Mouse (Mus musculus) CH12.LX (cell line): ENCODE measurements around the gene Arpc5. TPM values are rescaled to one million over a fixed set of nuclear protein-coding genes. Genes with fewer than 3 reads are reported as not detected.

Experiments
- DNase-seq: peaks from one replicate; pipeline ENCODE4 v3.0.0-alpha.2; 2013; ENCODE audit errors: extremely low read depth
- H3K27ac ChIP-seq: 2 replicates; pipeline ENCODE4 v1.5.1; 2012; ENCODE audit warnings: low read depth, mild to moderate bottlenecking, control low read depth, moderate library complexity; ENCODE audit not compliant: insufficient read depth
- H3K27me3 ChIP-seq: replicated peaks from 2 replicates; pipeline ENCODE3; 2012; ENCODE audit warnings: inconsistent platforms
- H3K36me3 ChIP-seq, 2 experiments: replicated peaks in 1 of 2; 2 replicates each; pipeline versions ENCODE3 to v1.6.1; 2012; ENCODE audit warnings: inconsistent platforms in 1 of 2, low read length in 1 of 2, mild to moderate bottlenecking in 1 of 2, mixed read lengths in 1 of 2, moderate library complexity in 1 of 2; ENCODE audit not compliant: control insufficient read depth in 1 of 2, insufficient read depth in 1 of 2
- H3K4me1 ChIP-seq, 2 experiments: 2 replicates each; pipeline ENCODE4 v1.6.1; 2012; ENCODE audit warnings: inconsistent platforms in 1 of 2, moderate library complexity in 1 of 2; ENCODE audit not compliant: insufficient read depth in 2 of 2, control insufficient read depth in 1 of 2
- H3K4me2 ChIP-seq: 2 replicates; pipeline ENCODE4 v1.6.1; 2012; ENCODE audit warnings: low read depth, mild to moderate bottlenecking, control low read depth; ENCODE audit not compliant: poor library complexity, insufficient read depth, severe bottlenecking
- H3K4me3 ChIP-seq, 3 experiments: fragments of 150-350 bp in 1 of 3; sonication (generic) in 1 of 3; replicated peaks in 1 of 3; 2 replicates each; pipeline versions ENCODE3 to v1.5.1; 2011 to 2012; ENCODE audit warnings: low read depth in 2 of 3, low read length in 2 of 3, mild to moderate bottlenecking in 2 of 3, moderate library complexity in 2 of 3, control low read depth in 1 of 3, improper control_type of control experiment in 1 of 3, inconsistent platforms in 1 of 3, mixed read lengths in 1 of 3; ENCODE audit not compliant: poor library complexity in 1 of 3
- H3K79me2 ChIP-seq: replicated peaks from 2 replicates; pipeline ENCODE4 v1.6.1; 2012; ENCODE audit warnings: mild to moderate bottlenecking, moderate library complexity; ENCODE audit not compliant: control insufficient read depth, poor library complexity, insufficient read depth, severe bottlenecking; ENCODE audit errors: extremely low read depth
- H3K9ac ChIP-seq: 2 replicates; pipeline ENCODE4 v1.6.1; 2012; ENCODE audit warnings: low read depth, mild to moderate bottlenecking, control low read depth, moderate library complexity; ENCODE audit not compliant: insufficient read depth
- H3K9me3 ChIP-seq: replicated peaks from 2 replicates; pipeline ENCODE3; 2012; ENCODE audit warnings: low read length, inconsistent platforms, mixed read lengths
- CTCF ChIP-seq, 2 experiments: IDR thresholded peaks in 1 of 2; conservative IDR thresholded peaks in 1 of 2; 2 replicates each; pipeline ENCODE4 v1.5.1; 2011 to 2012; ENCODE audit warnings: low read depth in 2 of 2, low read length in 2 of 2, improper control_type of control experiment in 1 of 2, inconsistent platforms in 1 of 2, mild to moderate bottlenecking in 1 of 2, moderate library complexity in 1 of 2
- HCFC1 ChIP-seq: IDR thresholded peaks from 2 replicates; pipeline ENCODE4 v1.6.1; 2012; ENCODE audit warnings: low read depth, mild to moderate bottlenecking, inconsistent platforms, low read length, improper control_type of control experiment
- MEF2A ChIP-seq: IDR thresholded peaks from 2 replicates; pipeline ENCODE4 v1.6.1; 2014; ENCODE audit warnings: low read depth, mild to moderate bottlenecking, inconsistent platforms, low read length, improper control_type of control experiment, borderline replicate concordance
- MXI1 ChIP-seq: IDR thresholded peaks from 2 replicates; pipeline ENCODE4 v1.6.1; 2011; ENCODE audit warnings: mild to moderate bottlenecking, low read depth, low read length, improper control_type of control experiment
- NRF1 ChIP-seq: IDR thresholded peaks from 2 replicates; pipeline ENCODE4 v1.6.1; 2014; ENCODE audit warnings: low read depth, mild to moderate bottlenecking, inconsistent platforms, low read length, improper control_type of control experiment, moderate library complexity
- POLR2A ChIP-seq: IDR thresholded peaks from 2 replicates; pipeline ENCODE4 v1.6.1; 2011; ENCODE audit warnings: low read depth, mild to moderate bottlenecking, improper control_type of control experiment, low read length
- RAD21 ChIP-seq: IDR thresholded peaks from 2 replicates; pipeline ENCODE4 v1.6.1; 2011; ENCODE audit warnings: low read depth, mild to moderate bottlenecking, low read length, improper control_type of control experiment, moderate library complexity
- SIN3A ChIP-seq: IDR thresholded peaks from 2 replicates; pipeline ENCODE4 v1.6.1; 2012; ENCODE audit warnings: low read length, improper control_type of control experiment, inconsistent platforms
- SMC3 ChIP-seq: IDR thresholded peaks from 2 replicates; pipeline ENCODE4 v1.6.1; 2011; ENCODE audit warnings: low read depth, low read length, improper control_type of control experiment
- USF1 ChIP-seq: IDR thresholded peaks from 2 replicates; pipeline ENCODE4 v1.6.1; 2014; ENCODE audit warnings: low read depth, mild to moderate bottlenecking, inconsistent platforms, low read length, improper control_type of control experiment
- ZC3H11A ChIP-seq: IDR thresholded peaks from 2 replicates; pipeline ENCODE4 v1.6.1; 2012; ENCODE audit warnings: low read depth, mild to moderate bottlenecking, inconsistent platforms, low read length, improper control_type of control experiment
- ZNF384 ChIP-seq: IDR thresholded peaks from 2 replicates; pipeline ENCODE4 v1.6.1; 2012; ENCODE audit warnings: low read depth, low read length, improper control_type of control experiment, inconsistent platforms
- dilution Hi-C: fragments of 300-500 bp; cut with MboI; formaldehyde crosslinking; loops from 2 replicates; pipeline ENCODE4 v1.14.3; 2020; ENCODE audit warnings: low sequenced_read_pairs; ENCODE audit not compliant: extremely low pct_unique_long_range_greater_than_20kb, extremely low pct_ligation_motif_present
- in situ Hi-C: fragments of 300-500 bp; cut with MboI; formaldehyde crosslinking; loops from 3 replicates; pipeline ENCODE4 v1.14.3; 2019; ENCODE audit warnings: low sequenced_read_pairs, low pct_ligation_motif_present, low pct_unique_long_range_greater_than_20kb, mixed read lengths
- polyA plus RNA-seq: library from polyadenylated mRNA; unstranded; fragments of >175 nt; gene quantifications from 2 replicates; pipeline ENCODE4 v1.2.1, GENCODE M21; 2012; ENCODE audit warnings: low read depth; ENCODE audit not compliant: insufficient read length
- total RNA-seq, 2 experiments: library from RNA; depleted of rRNA; stranded (reverse); fragments of 300-350 nt in 1 of 2; fragments of >200 nt in 1 of 2; gene quantifications; 2 replicates each; pipeline ENCODE4 v1.2.3; 2012 to 2014

The Arpc5 gene
- total and polyA plus RNA-seq, 3 experiments, result 125 to 399 (median 232) TPM

DNA sequence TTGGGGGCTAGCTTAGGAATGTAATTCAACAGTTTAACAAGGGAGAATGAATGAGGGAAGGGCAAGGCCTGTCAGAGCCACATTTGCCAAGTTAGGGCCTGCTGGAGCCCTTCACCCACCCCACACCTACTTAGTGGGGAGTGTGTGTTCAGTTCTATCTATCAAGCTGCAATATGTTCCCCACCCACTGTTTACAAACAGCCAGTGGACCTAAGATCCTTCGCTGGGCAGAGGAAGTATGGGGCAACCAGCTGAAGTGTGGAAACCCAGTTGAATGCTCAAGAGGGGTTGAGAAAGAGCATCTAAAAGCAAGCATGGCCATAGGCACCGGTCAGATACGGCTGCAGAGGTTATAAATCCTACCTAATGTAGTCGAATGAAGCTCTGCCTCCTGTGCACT lies 20.6 kb downstream of the Arpc5 start:
- no peaks in the 10 kb centered on the region for H3K36me3 ChIP-seq
- no peaks in the 10 kb centered on the region for H3K79me2 ChIP-seq
- H3K9me3 ChIP-seq, result no peaks in the 10 kb centered on the region
- H3K4me3 ChIP-seq, result no peak overlapping the region
- DNase-seq, result no peak
- no peak for TF ChIP-seq USF1
- dilution Hi-C loops (no loop called here), in situ Hi-C loops (loop anchor here (25.0 kb wide), 1 partner anchor 600 kb away; no protein-coding TSS in a partner anchor)
- H3K9ac ChIP-seq, result no peak overlapping the region
- no peaks in the 10 kb centered on the region for H3K4me1 ChIP-seq
- H3K4me2 ChIP-seq, result no peak overlapping the region
- no peaks in the 10 kb centered on the region for H3K27me3 ChIP-seq
- H3K27ac ChIP-seq, result no peak overlapping the region

DNA sequence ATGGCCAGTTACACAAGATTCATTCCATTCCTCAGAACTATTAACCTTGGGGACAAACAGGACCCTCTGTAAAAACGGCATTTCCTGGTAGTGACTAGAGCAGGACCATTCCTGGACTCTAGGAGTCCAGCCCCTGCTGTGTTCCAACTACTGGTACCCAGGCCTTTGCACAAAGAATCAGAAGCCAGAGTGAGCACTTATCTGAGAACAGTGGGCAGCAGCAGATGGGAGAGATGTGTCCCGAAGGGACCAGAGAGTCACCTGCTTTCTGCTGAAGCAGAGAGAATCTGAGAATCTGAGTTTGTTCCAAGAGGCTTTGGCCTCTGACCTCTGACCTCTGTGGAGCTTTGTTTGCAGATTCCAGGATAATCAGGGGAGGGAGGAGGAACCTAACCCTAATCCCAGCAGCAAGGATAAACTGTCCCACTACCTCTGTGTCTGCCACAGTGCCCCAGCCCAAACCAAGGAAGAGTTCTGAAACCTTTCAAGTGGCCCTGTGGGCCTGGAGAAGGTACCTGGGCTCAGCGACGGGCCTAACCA lies 21.8 kb downstream of the Arpc5 start:
- Histone ChIP-seq H3K79me2 (no peaks in the 10 kb centered on the region), H3K4me2 (no peak overlapping the region), H3K9ac (no peak overlapping the region), H3K27me3 (no peaks in the 10 kb centered on the region)
- in situ Hi-C loops (loop anchor here (25.0 kb wide), 1 partner anchor 599 kb away; no protein-coding TSS in a partner anchor), dilution Hi-C loops (no loop called here)
- TF ChIP-seq NRF1 (no peak), ZNF384 (no peak), RAD21 (no peak), SMC3 (no peak), HCFC1 (no peak), MEF2A (no peak)
- TF ChIP-seq, all 38 proteins: peak for 0
- Histone ChIP-seq H3K27ac (no peak overlapping the region), H3K36me3 (no peaks in the 10 kb centered on the region), H3K9me3 (no peaks in the 10 kb centered on the region), H3K4me1 (no peaks in the 10 kb centered on the region), H3K4me3 (no peak overlapping the region)
- no peak for DNase-seq

DNA sequence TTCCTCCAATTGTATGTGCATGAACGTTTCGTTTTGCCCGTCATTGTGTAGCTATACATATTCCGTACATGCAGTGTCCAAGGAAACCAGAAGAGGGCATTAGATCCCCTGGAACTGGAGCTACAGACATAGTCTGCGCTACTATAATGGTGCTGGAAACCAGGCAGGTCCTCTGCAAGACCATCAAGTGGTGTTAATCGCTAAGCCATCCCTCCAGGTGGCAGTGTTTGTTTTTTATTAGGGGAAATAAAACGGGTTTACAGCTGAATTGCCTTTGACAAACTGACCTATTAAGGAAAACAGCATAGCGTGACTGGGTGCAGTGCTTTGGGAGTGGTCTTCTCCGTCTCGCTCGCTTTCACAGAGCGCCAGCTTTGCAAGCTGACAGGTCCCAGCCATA lies 23.9 kb downstream of the Arpc5 start:
- no peak for TF ChIP-seq POLR2A
- peak; percentile 65 for TF ChIP-seq RAD21
- TF ChIP-seq SIN3A, result no peak
- TF ChIP-seq CTCF (conservative IDR thresholded peaks at IDR 0.05 in 1 of 2, IDR thresholded peaks at IDR 0.05 in 1 of 2; ENCODE audit: low read depth in 2 of 2, low read length in 2 of 2), result peak; percentile 23 to 57; a peak in 2 of 4 replicates
- TF ChIP-seq SMC3, result peak; percentile 55
- TF ChIP-seq USF1, result no peak
- peak; percentile 22 for TF ChIP-seq ZC3H11A
- no peak for TF ChIP-seq MXI1
- Histone ChIP-seq H3K79me2 (no peaks in the 10 kb centered on the region), H3K27me3 (no peaks in the 10 kb centered on the region), H3K36me3 (no peaks in the 10 kb centered on the region), H3K4me3 (no peak overlapping the region), H3K9me3 (no peaks in the 10 kb centered on the region), H3K4me2 (no peak overlapping the region), H3K9ac (no peak overlapping the region), H3K27ac (no peak overlapping the region), H3K4me1 (no peaks in the 10 kb centered on the region)
- peak; percentile 51 for DNase-seq
- in situ Hi-C loops (loop anchor here (10.0 to 25.0 kb wide), 2 partner anchors 115 to 597 kb away; partner anchors contain the start of gene Smg7), dilution Hi-C loops (no loop called here)
